Mouse (Mus musculus) midbrain, postnatal 0 days (tissue): ENCODE results near the gene Cdip1. TPM values are rescaled to one million over a fixed set of nuclear protein-coding genes. Genes with fewer than 3 reads are reported as not detected.

Experiments
- ATAC-seq: fragments of 200-750 bp; cut with Nextera tagmentation; 2 replicates; pipeline ENCODE4 v1.8.0; 2017; ENCODE audit warnings: moderate number of reproducible peaks, mild to moderate bottlenecking, moderate TSS enrichment, moderate library complexity; ENCODE audit not compliant: low FRiP score
- DNase-seq: peaks from one replicate; pipeline ENCODE4 v3.0.0-alpha.2; 2015; ENCODE audit warnings: low spot score
- H3K27ac ChIP-seq: fragments of 300-500 bp; sonication (generic); 2 replicates; pipeline ENCODE4 v1.5.1; 2014; ENCODE audit warnings: low read depth, mild to moderate bottlenecking, low read length, mixed read lengths
- H3K27me3 ChIP-seq: fragments of 300-500 bp; sonication (generic); 2 replicates; pipeline ENCODE4 v1.6.1; 2014; ENCODE audit warnings: low read length, control low read depth, mixed read lengths; ENCODE audit not compliant: insufficient read depth
- H3K36me3 ChIP-seq: fragments of 300-500 bp; sonication (generic); 2 replicates; pipeline ENCODE4 v1.6.1; 2014; ENCODE audit warnings: low read length, control low read depth, mixed read lengths; ENCODE audit not compliant: insufficient read depth
- H3K4me1 ChIP-seq: fragments of 300-500 bp; sonication (generic); 2 replicates; pipeline ENCODE4 v1.6.1; 2014; ENCODE audit warnings: mild to moderate bottlenecking, control low read depth, antibody characterized with exemption, low read length, mixed read lengths; ENCODE audit not compliant: insufficient read depth
- H3K4me2 ChIP-seq: fragments of 300-500 bp; sonication (generic); 2 replicates; pipeline ENCODE4 v1.6.1; 2014; ENCODE audit warnings: low read depth, mild to moderate bottlenecking, low read length, mixed read lengths; ENCODE audit not compliant: poor library complexity, severe bottlenecking
- H3K4me3 ChIP-seq: fragments of 300-500 bp; sonication (generic); 2 replicates; pipeline ENCODE4 v1.5.1; 2014; ENCODE audit warnings: low read depth, mild to moderate bottlenecking, low read length, moderate library complexity
- H3K9ac ChIP-seq: fragments of 300-500 bp; sonication (generic); replicated peaks from 2 replicates; pipeline ENCODE4 v1.6.1; 2014; ENCODE audit warnings: mild to moderate bottlenecking, low read length, moderate library complexity, mixed read lengths; ENCODE audit not compliant: poor library complexity, severe bottlenecking
- H3K9me3 ChIP-seq: fragments of 300-500 bp; sonication (generic); 2 replicates; pipeline ENCODE4 v1.6.1; 2016; ENCODE audit warnings: low read length, control low read depth
- CTCF ChIP-seq: IDR thresholded peaks from 2 replicates; pipeline ENCODE4 v1.5.1; 2016; ENCODE audit warnings: antibody characterized with exemption, mild to moderate bottlenecking
- WGBS: fragments of 180-500 bp; shearing (Covaris S2); extraction: QIAGEN DNeasy Blood & Tissue Kit; methylation state at CpG from one replicate; pipeline ENCODE4 v1.1.7; 2014; 5-methylcytosine and 5-hydroxymethylcytosine counted together
- polyA plus RNA-seq: library from polyadenylated mRNA; unstranded; fragments of >200 nt; fragmentation: Nextera tagmentation; extraction: Ambion mirVana; gene quantifications from 2 replicates; pipeline ENCODE4 v1.2.1, GENCODE M21; 2015
- total RNA-seq: library from RNA; depleted of rRNA; stranded (reverse); fragments of >200 nt; gene quantifications from 2 replicates; pipeline ENCODE4 v1.2.3, GENCODE M21; 2014; rRNA removed

The Cdip1 gene
- total RNA-seq (122 and 130 TPM in 2 replicates), polyA plus RNA-seq (131 and 139 TPM in 2 replicates)

DNA sequence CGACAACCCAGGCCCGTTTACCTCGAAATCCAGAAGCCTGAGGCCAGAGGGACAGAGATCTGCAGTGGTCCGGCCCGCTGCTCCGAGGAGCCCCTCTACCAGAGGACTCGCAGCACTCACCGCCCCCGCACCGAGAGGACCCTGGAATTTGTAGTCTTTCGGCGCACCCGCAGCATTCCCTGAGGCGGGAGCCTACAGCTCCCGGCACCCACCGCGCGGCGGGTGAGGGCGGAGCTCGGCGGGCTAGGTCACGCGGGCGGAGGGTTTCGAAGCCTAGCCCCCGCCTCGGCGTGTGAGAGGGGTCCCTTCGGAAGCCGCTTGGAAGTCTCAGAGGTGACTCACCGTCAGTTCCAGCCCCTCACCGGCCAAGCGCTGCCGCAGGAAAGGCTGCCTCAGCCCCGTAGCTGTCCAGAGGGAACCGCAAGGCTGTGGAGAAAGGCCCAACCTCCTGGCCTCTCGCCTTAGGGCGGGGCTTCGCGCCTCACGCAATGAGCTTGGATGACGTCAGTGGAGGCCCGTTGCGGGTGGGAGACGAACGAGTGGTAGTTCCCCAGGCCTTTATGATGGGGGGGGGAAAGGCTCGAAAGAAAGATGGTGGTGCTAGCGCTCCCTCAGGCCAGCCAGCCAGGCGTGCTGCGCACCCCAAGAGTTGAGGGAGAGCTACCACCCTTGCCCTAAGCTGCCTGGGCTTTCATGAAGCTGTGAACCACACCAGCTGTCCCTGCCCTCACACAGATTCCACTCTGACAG lies at the start of gene Cdip1:
TSS of gene Cdip1 (minus strand) at position 483 of the 750 bp plus-strand sequence.
- H3K9ac ChIP-seq, result peak within 1 kb of the TSS; percentile 90
- DNase-seq (peak; percentile 97), ATAC-seq (peak; percentile 98)
- H3K4me1 ChIP-seq, result peaks cover 10% of the 10 kb centered on the region
- H3K4me3 ChIP-seq, result peak within 1 kb of the TSS; percentile 85
- no peaks in the 10 kb centered on the region for H3K36me3 ChIP-seq
- peak; percentile 31 for TF ChIP-seq CTCF
- H3K4me2 ChIP-seq, result peak within 1 kb of the TSS; percentile 81
- WGBS, result under 1% methylated on average over 51 of the region's 51 CpGs
- H3K27me3 ChIP-seq, result no peaks in the 10 kb centered on the region
- peak within 1 kb of the TSS; percentile 96 for H3K27ac ChIP-seq
- no peaks in the 10 kb centered on the region for H3K9me3 ChIP-seq

GRCm38 (mm10) chr16:4839552-4839951 lies 49.5 kb upstream of the Cdip1 start:
- no peak for ATAC-seq
- Histone ChIP-seq H3K27ac (no peak overlapping the region), H3K9me3 (no peaks in the 10 kb centered on the region), H3K27me3 (no peaks in the 10 kb centered on the region), H3K4me3 (no peak overlapping the region), H3K9ac (no peak overlapping the region), H3K36me3 (no peaks in the 10 kb centered on the region), H3K4me2 (no peak overlapping the region), H3K4me1 (no peaks in the 10 kb centered on the region)
- TF ChIP-seq CTCF, result no peak
- no peak for DNase-seq
- WGBS, result 78% methylated on average over 3 of the region's 3 CpGs

- no peak overlapping the region for H3K4me2 ChIP-seq
- no peak for TF ChIP-seq CTCF
- no peaks in the 10 kb centered on the region for H3K9me3 ChIP-seq
- no peak overlapping the region for H3K27ac ChIP-seq
- H3K9ac ChIP-seq, result no peak overlapping the region
- no peaks in the 10 kb centered on the region for H3K36me3 ChIP-seq
- ATAC-seq (no peak), DNase-seq (no peak)
- no peaks in the 10 kb centered on the region for H3K4me1 ChIP-seq
- H3K27me3 ChIP-seq, result no peaks in the 10 kb centered on the region
- WGBS, result 79% methylated on average over 3 of the region's 3 CpGs
- no peak overlapping the region for H3K4me3 ChIP-seq
Observed at GRCm38 (mm10) chr16:4837631-4838030, 47.5 kb upstream of the Cdip1 start.

DNA sequence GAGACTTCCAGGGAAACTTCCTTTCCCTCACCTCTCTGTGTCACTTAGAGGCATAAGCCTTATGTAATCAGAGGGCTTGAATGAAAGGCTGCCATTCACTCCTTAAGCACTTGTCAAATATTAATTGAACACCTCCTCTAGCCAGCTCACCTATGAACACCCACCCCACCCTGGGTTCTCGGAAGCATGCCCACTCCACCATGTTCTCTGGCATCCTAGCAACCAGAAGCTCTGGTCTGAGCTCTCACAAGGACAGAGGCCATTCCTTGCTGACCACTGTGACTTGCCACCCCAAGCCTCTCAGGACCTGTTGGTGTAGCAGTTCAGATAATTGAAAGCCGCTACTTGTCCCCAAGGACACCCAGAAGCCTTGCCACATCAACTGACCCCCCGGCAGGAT lies 45.1 kb upstream of the Cdip1 start, which contains the start of gene 4930562C15Rik:
TSS of gene 4930562C15Rik (plus strand) at position 226 of the 400 bp plus-strand sequence.
- no peaks in the 10 kb centered on the region for H3K4me1 ChIP-seq
- DNase-seq (no peak), ATAC-seq (no peak)
- no peak within 1 kb of the TSS for H3K9ac ChIP-seq
- WGBS, result 87% methylated on average over 3 of the region's 3 CpGs
- H3K4me3 ChIP-seq, result no peak within 1 kb of the TSS
- H3K27me3 ChIP-seq, result no peaks in the 10 kb centered on the region
- no peak within 1 kb of the TSS for H3K27ac ChIP-seq
- no peaks in the 10 kb centered on the region for H3K9me3 ChIP-seq
- H3K36me3 ChIP-seq, result no peaks in the 10 kb centered on the region
- H3K4me2 ChIP-seq, result no peak within 1 kb of the TSS
- TF ChIP-seq CTCF, result no peak

DNA sequence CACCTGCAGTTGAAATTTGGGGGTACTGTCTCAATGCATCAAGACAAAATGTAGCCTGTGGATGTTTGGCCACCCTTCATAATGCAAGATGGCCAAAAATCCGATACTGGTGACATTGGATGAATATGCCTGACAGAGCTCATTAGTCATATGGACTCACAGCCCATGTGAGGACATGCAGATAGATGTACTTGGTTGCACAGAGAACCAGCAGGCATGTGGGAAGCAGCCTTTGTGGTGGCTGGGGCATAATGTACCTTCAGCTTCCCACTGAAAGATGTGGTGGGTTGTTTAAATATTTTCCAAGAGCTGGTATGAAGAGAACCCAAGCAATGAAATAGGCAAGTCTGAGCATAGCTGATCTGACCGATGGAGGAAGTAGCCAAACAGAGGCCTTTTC lies 43.8 kb upstream of the Cdip1 start:
- no peak for TF ChIP-seq CTCF
- 76% methylated on average over 2 of the region's 2 CpGs for WGBS
- Histone ChIP-seq H3K9me3 (no peaks in the 10 kb centered on the region), H3K4me2 (no peak overlapping the region), H3K4me3 (no peak overlapping the region), H3K27me3 (no peaks in the 10 kb centered on the region), H3K4me1 (no peaks in the 10 kb centered on the region), H3K36me3 (no peaks in the 10 kb centered on the region), H3K9ac (no peak overlapping the region), H3K27ac (no peak overlapping the region)
- DNase-seq, result no peak
- ATAC-seq, result no peak

DNA sequence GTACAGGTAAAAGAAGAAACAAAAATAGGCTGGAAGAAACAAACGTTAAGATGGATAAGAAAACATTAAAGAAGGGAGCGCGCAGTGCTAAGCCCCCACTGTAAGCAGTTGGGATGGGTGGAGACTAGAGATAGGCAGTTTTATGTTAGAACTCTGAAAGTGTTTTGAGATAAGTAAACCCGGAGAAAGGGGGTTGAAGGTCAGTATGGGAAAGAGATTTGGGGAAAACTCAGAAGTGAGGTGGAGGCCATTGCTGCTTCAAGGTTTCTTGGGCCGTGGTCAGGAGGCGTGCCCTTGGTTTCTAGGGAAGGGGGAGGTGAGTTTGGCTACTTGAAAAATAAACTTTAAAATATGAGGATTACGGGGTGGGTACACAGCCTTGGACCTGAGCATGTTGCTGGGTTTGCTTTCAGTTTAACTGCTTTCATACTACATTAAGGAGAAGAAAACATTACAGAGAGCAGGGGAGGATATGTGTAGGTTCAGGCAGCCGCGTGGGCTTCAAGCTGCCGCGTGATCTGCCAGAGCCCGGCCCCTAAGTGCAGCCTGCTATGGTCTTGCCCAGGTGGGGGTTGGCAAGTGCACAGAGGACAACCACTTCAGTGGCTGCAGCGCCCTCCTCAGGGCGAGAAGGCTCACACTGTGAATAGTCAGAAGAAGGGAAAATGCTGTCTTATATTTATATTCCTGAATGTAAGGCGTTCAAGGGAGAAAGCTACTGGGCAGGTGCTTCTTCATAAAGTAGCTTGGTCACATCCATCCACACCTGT lies 41.7 kb upstream of the Cdip1 start:
- H3K36me3 ChIP-seq, result no peaks in the 10 kb centered on the region
- H3K9ac ChIP-seq, result no peak overlapping the region
- H3K4me3 ChIP-seq, result no peak overlapping the region
- H3K4me2 ChIP-seq, result no peak overlapping the region
- H3K27me3 ChIP-seq, result no peaks in the 10 kb centered on the region
- no peak for ATAC-seq
- no peak for DNase-seq
- no peak; the same call in 1 of the 2 replicates for TF ChIP-seq CTCF
- H3K9me3 ChIP-seq, result no peaks in the 10 kb centered on the region
- WGBS, result 72% methylated on average over 15 of the region's 15 CpGs
- H3K4me1 ChIP-seq, result no peaks in the 10 kb centered on the region
- no peak overlapping the region for H3K27ac ChIP-seq
